Mouse (Mus musculus) T-helper 2 cell (primary cell): ENCODE results near the gene Lrrc4.

Experiments
- in situ Hi-C: fragments of 300-600 bp; cut with MboI, MseI; formaldehyde crosslinking; loops from one replicate; pipeline ENCODE4 v1.15.1; 2025; ENCODE audit warnings: high pct_unique_total_duplicates

Gene Lrrc4

DNA sequence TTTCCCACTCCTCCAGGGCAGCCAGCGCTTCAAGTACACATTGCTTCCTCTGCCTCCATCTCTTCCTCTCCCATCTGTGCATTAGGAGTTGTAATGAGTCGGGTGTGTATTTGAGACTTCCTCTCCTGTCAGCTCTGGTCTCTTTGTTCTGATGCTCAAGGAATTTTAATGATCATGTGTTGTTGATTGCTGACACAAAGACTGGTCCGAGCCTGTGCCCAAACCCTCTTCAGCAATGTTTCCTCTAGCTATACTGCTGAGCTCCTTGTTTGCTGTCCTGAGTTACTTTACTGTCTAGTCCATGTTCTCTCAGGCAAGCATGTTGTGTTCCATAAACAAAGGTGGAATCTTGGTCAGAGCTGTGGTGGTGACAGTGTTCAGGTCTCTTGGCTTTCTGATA, 102.3 kb downstream of the Lrrc4 start:
- in situ Hi-C loops = no loop called here

- in situ Hi-C loops = no loop called here
These were observed 106.8 kb downstream of the Lrrc4 start for GRCm38 (mm10) chr6:28724776-28725175.

DNA sequence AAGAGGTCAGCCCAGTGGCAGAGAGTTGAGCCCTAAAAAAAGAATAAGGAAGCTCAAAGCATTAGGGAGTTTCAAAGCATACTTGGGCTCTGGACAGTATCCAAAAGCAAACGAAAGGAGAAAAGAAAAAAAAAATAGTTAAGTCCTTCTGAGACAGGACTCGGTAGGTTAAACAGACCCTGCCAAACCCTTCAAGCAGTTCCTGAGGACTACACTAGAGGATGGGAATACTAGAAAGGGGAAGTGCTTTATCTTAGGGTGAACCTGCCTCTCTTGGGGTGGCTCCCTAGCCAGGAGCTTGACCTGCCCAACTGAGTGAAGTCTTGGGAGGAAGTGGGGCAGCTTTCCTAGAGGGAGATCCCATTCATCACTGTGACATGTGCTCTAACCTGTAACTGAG, 108.5 kb downstream of the Lrrc4 start:
- in situ Hi-C loops = no loop called here

GRCm38 (mm10) chr6:28720391-28721171, 111.0 kb downstream of the Lrrc4 start:
- in situ Hi-C loops = no loop called here

- in situ Hi-C loops = no loop called here
These were observed 113.7 kb downstream of the Lrrc4 start for GRCm38 (mm10) chr6:28717845-28718237.

DNA sequence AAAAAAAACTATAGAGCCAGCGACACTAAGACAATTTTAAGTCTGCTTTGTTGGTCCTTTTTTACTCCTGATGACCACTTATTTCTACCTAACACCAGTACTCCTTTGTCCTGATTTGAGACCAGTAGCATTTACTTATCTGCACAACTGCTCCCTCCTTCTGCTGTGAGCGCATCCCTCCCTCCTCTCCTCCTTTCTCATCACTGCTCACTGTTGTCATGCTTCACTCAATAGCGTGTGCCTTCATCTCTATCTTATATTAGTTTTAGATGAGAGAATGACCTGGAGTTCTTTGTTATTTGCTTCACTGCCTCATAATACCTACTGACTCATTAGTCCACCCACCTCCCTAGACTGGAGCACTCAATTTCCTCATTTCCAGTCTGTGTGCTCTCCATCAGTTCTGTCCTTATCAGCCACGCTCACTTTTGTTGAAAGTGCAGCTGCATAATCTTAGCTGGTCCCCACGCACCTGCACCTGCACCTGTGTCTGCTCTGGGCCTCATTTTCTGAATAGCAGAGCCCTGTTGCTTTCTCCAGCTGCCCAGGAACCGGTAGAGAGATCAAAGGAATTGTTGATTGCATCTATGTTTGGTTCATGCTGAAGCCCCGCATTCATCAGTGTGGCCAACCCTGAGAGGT, 114.2 kb downstream of the Lrrc4 start:
- in situ Hi-C loops = no loop called here

GRCm38 (mm10) chr6:28710035-28710434, 121.5 kb downstream of the Lrrc4 start:
- in situ Hi-C loops = no loop called here

- in situ Hi-C loops = no loop called here
These were observed 124.5 kb downstream of the Lrrc4 start for GRCm38 (mm10) chr6:28706976-28707592.

DNA sequence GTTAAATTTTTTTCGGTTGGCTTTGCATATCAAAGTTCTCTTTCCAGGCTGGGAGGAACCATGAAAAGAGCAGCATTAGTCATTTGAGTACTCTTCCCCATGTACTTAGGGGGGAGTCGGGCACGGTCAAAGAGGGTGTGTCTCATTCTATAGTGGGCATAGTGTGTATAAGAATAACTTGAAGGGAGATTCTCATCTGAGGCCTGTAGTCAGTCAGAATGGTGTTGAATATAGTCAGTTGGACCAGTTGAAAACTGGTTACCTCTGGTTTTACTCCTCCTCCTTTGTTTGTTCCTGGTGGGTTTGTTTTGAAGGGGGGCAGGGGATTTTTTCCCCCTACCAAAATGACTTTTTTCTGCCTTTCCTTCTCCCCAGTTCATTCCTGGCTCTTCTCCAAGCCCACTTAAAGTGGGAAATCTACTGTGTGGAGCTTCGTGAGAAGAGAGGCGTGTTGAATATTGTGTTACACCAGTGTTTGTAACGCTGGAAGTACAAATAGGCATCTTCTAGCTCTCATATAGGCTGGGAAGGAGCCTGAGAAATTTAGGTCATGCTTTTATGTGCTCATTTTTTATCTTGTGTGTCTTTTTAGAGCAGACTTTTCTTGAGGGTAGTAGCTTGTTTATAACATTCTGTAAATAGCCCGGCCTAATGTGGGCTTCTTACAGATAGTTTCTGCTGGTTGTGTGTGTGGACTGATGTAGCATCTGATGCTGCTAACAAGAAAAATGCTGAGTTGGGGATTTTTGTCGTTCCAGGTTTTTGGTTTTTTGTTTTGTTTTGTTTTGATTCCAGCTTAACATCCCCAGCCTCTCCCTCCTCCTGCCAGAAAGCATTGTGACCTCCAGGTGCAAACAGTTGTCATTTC, 125.2 kb downstream of the Lrrc4 start:
- in situ Hi-C loops = no loop called here

GRCm38 (mm10) chr6:28705384-28706107, 126.0 kb downstream of the Lrrc4 start:
- in situ Hi-C loops = no loop called here

DNA sequence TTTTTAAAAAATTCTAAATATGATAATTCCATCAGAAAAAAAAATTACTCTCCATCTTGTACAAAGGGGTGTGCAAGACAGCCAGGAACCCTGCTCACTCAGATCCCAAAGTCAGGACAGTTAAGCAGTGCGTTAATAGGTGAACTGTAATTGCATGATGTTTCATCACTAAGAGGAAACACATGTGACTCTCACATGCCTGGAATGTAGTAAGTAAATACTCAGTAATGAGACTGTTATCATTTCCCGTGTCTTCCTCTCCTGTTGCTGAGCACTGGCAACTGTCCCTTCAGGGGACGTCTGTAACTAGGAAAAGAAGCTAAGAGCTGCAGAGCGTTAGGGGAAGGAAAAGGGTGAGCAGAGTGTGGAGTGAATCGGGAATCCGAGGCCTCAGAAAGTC, 126.9 kb downstream of the Lrrc4 start:
- in situ Hi-C loops = no loop called here

DNA sequence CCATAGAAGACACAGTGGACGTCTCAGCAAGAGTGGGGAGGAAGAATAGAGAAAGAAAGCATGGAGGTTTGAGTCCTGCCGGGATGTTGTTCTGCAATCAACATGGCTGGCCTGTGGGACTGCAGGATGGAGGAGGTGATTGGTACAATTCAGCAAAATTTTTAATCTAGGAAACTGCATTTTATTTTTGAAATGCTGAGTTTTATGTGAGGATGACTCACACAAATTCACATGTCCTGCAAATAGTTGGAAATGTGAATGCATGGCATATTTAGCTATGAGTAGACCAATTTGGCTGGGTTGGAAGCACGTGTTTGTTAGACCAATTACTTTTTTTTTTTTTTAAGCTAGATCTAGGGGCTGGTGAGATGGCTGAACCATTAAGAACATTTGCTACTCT, 134.3 kb downstream of the Lrrc4 start:
- in situ Hi-C loops = no loop called here

GRCm38 (mm10) chr6:28692659-28693058, 138.9 kb downstream of the Lrrc4 start:
- in situ Hi-C loops = no loop called here

DNA sequence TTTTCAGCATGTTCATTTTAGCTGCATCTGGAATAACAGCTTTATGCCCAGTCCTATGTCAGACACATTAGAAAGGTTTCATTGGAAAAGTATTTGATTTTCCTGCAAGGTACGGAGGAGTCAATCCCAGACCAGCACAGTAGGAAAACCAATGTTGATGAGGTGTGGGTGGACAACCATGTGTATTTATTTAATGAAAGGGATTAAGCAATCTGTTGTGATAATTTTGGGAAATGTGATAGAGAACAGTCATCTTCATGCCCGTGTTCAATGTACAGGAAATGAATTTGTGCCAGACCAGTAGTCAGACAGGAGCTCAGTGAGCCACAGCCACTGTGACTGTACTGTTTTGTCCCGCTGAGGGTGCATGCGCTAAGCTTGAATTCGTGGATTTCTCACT, 143.8 kb downstream of the Lrrc4 start:
- in situ Hi-C loops = no loop called here

DNA sequence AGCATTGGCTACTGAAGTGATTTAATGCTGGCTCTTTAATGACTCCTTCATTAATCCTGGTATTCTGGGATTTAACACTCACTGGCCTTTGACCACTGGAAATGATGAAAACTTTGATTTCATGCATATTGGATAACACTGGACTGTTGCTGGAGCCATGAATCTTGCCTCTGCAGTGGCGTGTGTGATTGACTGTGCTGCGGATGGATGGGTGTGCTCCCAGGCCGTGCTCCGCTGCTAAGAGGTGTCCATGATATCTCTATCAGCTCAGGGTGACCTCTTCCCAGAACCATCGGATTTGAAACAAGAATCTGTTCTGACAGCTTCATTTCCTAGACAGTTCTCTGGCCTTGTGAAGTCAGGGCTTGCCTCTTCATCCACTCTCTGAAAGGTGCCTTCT, 145.8 kb downstream of the Lrrc4 start:
- in situ Hi-C loops = no loop called here

- in situ Hi-C loops = no loop called here
These were observed 146.5 kb downstream of the Lrrc4 start for GRCm38 (mm10) chr6:28685052-28685451.

DNA sequence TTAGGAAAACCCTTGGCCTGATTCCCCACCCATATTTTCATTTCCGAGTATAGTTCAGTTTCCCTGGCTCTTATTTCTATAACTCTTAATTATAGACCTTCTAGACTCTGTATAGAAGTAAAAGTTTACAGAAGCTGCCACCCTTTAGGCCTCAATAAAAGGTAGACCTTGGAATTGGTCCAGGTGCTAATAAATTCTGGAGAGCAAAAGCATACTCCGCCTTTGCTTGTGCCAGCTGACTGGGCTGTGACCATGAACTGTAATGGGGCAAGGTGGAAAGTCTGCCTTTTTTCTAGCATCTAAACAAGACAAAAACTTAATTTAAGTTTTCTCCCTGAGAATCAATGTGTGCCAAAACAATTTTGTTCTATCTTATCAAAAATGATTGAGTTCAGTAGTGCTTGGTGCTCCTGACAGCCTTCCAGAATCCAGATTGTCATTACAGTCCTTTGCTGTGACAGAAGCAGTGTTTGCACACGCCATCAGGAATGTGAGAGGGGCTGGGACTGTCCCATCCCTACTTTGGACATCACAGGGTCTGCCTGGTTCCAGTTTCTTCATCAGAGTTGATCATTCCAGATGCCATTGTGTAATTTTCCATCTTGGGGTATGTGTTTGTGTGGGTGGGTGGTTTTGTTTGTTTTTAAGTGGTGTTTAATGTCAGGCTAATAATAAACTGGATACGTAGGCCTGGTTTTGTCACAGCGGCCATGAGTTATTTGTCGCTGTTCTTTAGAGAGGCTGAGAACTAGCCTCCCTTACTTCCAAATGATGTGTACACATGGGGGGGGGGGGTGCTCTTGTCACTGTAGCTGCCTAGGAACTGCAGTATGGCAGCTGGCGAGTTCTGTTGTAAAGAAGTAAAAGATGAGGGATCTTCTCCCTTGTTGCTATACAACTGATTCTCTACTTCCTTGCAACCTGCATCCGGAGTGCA, 149.8 kb downstream of the Lrrc4 start:
- in situ Hi-C loops = no loop called here

- in situ Hi-C loops = no loop called here
These were observed 151.0 kb downstream of the Lrrc4 start for GRCm38 (mm10) chr6:28680537-28680936.

- in situ Hi-C loops = no loop called here
These were observed 152.7 kb downstream of the Lrrc4 start for GRCm38 (mm10) chr6:28678896-28679295.

DNA sequence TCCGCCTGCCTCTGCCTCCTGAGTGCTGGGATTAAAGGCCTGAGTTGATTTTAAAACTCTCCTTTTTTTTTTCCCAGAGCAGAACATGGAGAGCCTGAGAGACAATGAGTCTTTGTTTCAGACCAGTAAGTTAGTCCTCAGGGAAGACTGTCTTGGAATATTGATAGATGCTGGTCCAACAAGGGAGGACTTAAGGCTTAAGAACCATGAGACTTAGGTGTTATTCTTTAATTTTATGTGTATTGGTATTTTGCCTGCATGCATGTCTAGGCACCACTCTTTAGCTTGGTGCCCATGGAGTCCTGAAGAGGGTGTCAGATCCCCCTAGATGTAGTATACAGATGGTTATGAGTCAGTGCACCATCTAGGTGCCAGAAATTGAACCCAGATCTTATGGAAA, 156.9 kb downstream of the Lrrc4 start:
- in situ Hi-C loops = no loop called here
